Mouse (Mus musculus) thymus, adult 2 months (tissue): Measurements from ENCODE around the gene Alg1.

Experiments
- CTCF ChIP-seq: fragments of 200-500 bp; IDR thresholded peaks from 2 replicates; pipeline ENCODE4 v1.5.1; 2012; ENCODE audit warnings: mild to moderate bottlenecking, control low read depth, low read length, moderate library complexity, borderline replicate concordance; ENCODE audit not compliant: control insufficient read depth, poor library complexity, insufficient read depth; ENCODE audit errors: extremely low read depth
- POLR2A ChIP-seq: fragments of 200-500 bp; IDR thresholded peaks from 2 replicates; pipeline ENCODE4 v1.6.1; 2012; ENCODE audit warnings: mild to moderate bottlenecking, low read length, control low read depth, moderate library complexity; ENCODE audit not compliant: control insufficient read depth, poor library complexity, insufficient read depth; ENCODE audit errors: extremely low read depth

GRCm38 (mm10) chr16:5250891-5251290 is 17.5 kb downstream of the Alg1 start:
- TF ChIP-seq CTCF, result no peak
- TF ChIP-seq POLR2A, result no peak
